In genomic region chr5:145118005-145118404, GRCm38 (mm10) we compare ENCODE assay signal across 25 mouse cellular contexts. TPM values are rescaled to one million over a fixed set of nuclear protein-coding genes. Genes with fewer than 3 reads are reported as not detected.
A peak's percentile ranks its signal among the peaks of the same experiment; 100 is the strongest.
DNase-seq lines count a peak whose midpoint lies in the region; ATAC-seq and TF ChIP-seq lines count a peak whose summit lies in the region.
"Had no signal": no experiment of that assay in that cellular context is flagged by ENCODE, and none has a peak within 500 bp of the region (broad histone marks: within the 10 kb centered on the region; RNA-seq: fewer than 3 reads in every experiment).

No protein-coding gene starts in this region.

- DNase-seq in adrenal gland, adult (ENCODE audit: inconsistent age in 2 of 2, low spot score in 1 of 2): peak; percentile 50 to 51
- no peak for DNase-seq in adrenal gland, postnatal 25 days
- DNase-seq in heart, postnatal 0 days (ENCODE audit: low spot score): no peak
- no peak for DNase-seq in heart, postnatal 36 days
- DNase-seq in lung, postnatal 0 days (ENCODE audit: low spot score): peak; percentile 13
- DNase-seq in lung, adult 2 months: no peak
- peak; percentile 29 for DNase-seq in lung, postnatal 14 days
- DNase-seq in T-cell, adult 2 months (ENCODE audit: low spot score): no peak
- DNase-seq: cerebellum, postnatal 10 days; gastrocnemius, postnatal 25 days had no signal

- H3K4me1 ChIP-seq in heart, postnatal 0 days (ENCODE audit: control insufficient read depth, insufficient read depth): 0 out of 2 replicates have a peak, but pooled peaks cover 5% of the 10 kb centered on the region
- peaks cover 3% of the 10 kb centered on the region; the same call in 1 of the 2 replicates for H3K4me1 ChIP-seq in lung, postnatal 0 days (ENCODE audit: insufficient read depth, low read depth, low read length)
- H3K4me1 ChIP-seq in lung, adult 2 months (ENCODE audit: control insufficient read depth, insufficient read depth, low read length): peaks cover 14% of the 10 kb centered on the region

- H3K27me3 ChIP-seq in heart, postnatal 0 days (ENCODE audit: control insufficient read depth, insufficient read depth, low read length): no peaks in the 10 kb centered on the region
- no peaks in the 10 kb centered on the region for H3K27me3 ChIP-seq in lung, postnatal 0 days (replicated peaks; ENCODE audit: insufficient read depth, low read length)
- H3K27me3 ChIP-seq: heart, embryonic 12.5 days; limb, embryonic 15.5 days had no signal

- TF ChIP-seq POLR2A in lung, adult 2 months (IDR thresholded peaks at IDR 0.05; ENCODE audit: borderline replicate concordance, extremely low read depth, low read depth, low read length): no peak

- no peak overlapping the region for H3K9ac ChIP-seq in heart, postnatal 0 days (replicated peaks; ENCODE audit: low read depth, low read length)
- H3K9ac ChIP-seq in lung, postnatal 0 days (replicated peaks; ENCODE audit: low read depth): no peak overlapping the region
- H3K9ac ChIP-seq: embryonic facial prominence, embryonic 12.5 days; forebrain, embryonic 13.5 days; heart, embryonic 12.5 days; limb, embryonic 15.5 days; liver, embryonic 15.5 days; midbrain, embryonic 12.5 days; neural tube, embryonic 12.5 days had no signal

- ATAC-seq in heart, postnatal 0 days (ENCODE audit: insufficient read depth, low read depth): no peak
- ATAC-seq in lung, postnatal 0 days: no peak
- ATAC-seq: forebrain, embryonic 13.5 days; hindbrain, postnatal 0 days had no signal

- WGBS in heart, postnatal 0 days: 50% methylated on average over 6 of the region's 6 CpGs
- WGBS in lung, postnatal 0 days: 37% methylated on average over 6 of the region's 6 CpGs
- 30% methylated on average over 6 of the region's 6 CpGs for WGBS in lung, adult 2 months

- H3K9me3 ChIP-seq in heart, postnatal 0 days (replicated peaks; ENCODE audit: control insufficient read depth, low read length): no peaks in the 10 kb centered on the region
- no peaks in the 10 kb centered on the region for H3K9me3 ChIP-seq in lung, postnatal 0 days (ENCODE audit: low read length)
- H3K9me3 ChIP-seq: embryonic facial prominence, embryonic 12.5 days; forebrain, embryonic 13.5 days; heart, embryonic 12.5 days; limb, embryonic 15.5 days; liver, embryonic 15.5 days; midbrain, embryonic 12.5 days; neural tube, embryonic 12.5 days had no signal

- H3K4me2 ChIP-seq in heart, postnatal 0 days (ENCODE audit: low read depth, low read length): no peak overlapping the region
- H3K4me2 ChIP-seq in lung, postnatal 0 days (replicated peaks; ENCODE audit: low read depth, low read length): no peak overlapping the region
- H3K4me2 ChIP-seq: embryonic facial prominence, embryonic 12.5 days; forebrain, embryonic 13.5 days; heart, embryonic 12.5 days; limb, embryonic 15.5 days; liver, embryonic 15.5 days; midbrain, embryonic 12.5 days; neural tube, embryonic 12.5 days had no signal

- H3K36me3 ChIP-seq in heart, postnatal 0 days (replicated peaks; ENCODE audit: control insufficient read depth, insufficient read depth, low read length): peaks cover 9% of the 10 kb centered on the region; the same call in 1 of the 2 replicates
- H3K36me3 ChIP-seq in lung, postnatal 0 days (ENCODE audit: insufficient read depth, low read length): peaks cover 10% of the 10 kb centered on the region
- H3K36me3 ChIP-seq: neural tube, embryonic 12.5 days had no signal

- TF ChIP-seq CTCF in heart, postnatal 0 days (IDR thresholded peaks at IDR 0.05; ENCODE audit: low read depth): no peak
- TF ChIP-seq CTCF in lung, postnatal 0 days (IDR thresholded peaks at IDR 0.05): no peak
- no peak for TF ChIP-seq CTCF in lung, adult 2 months (IDR thresholded peaks at IDR 0.05; ENCODE audit: insufficient read depth, low read length)

- intact Hi-C loops in heart, postnatal 36 days (cut with DNase I): no loop called here

- TF ChIP-seq EP300 in heart, postnatal 0 days (IDR thresholded peaks at IDR 0.05; ENCODE audit: low read depth): no peak
- TF ChIP-seq EP300 in lung, postnatal 0 days (IDR thresholded peaks at IDR 0.05): no peak

- H3K27ac ChIP-seq in heart, postnatal 0 days (ENCODE audit: low read depth): 0 out of 2 replicates have a peak overlapping the region, but pooled peaks have one; percentile 22
- no peak overlapping the region for H3K27ac ChIP-seq in lung, postnatal 0 days (ENCODE audit: low read length)
- H3K27ac ChIP-seq: embryonic facial prominence, embryonic 12.5 days; forebrain, embryonic 13.5 days; hindbrain, postnatal 0 days; limb, embryonic 15.5 days; liver, embryonic 15.5 days; midbrain, embryonic 12.5 days; neural tube, embryonic 12.5 days had no signal

- H3K4me3 ChIP-seq in heart, postnatal 0 days (ENCODE audit: low read depth, low read length): no peak overlapping the region
- H3K4me3 ChIP-seq in lung, postnatal 0 days (ENCODE audit: low read depth, low read length): no peak overlapping the region
- no peak overlapping the region for H3K4me3 ChIP-seq in lung, adult 2 months (replicated peaks; ENCODE audit: extremely low read depth, low read depth, low read length)
- H3K4me3 ChIP-seq: embryonic facial prominence, embryonic 12.5 days; erythroblast, embryonic 14.5 days; forebrain, embryonic 13.5 days; heart, embryonic 12.5 days; limb, embryonic 15.5 days; liver, embryonic 15.5 days; midbrain, embryonic 12.5 days; neural tube, embryonic 12.5 days had no signal

RNA-seq across cellular contexts. Expression of gene Arpc1b, which starts 4.0 kb away (rescaled TPM):
- 243 and 311 TPM in 2 replicates for total RNA-seq in adrenal gland, postnatal 25 days (2021)
- 105 and 267 TPM in 2 replicates for total RNA-seq in heart, postnatal 0 days (2014; rRNA removed; ENCODE audit: low replicate concordance)
- 179 and 181 TPM in 2 replicates for polyA plus RNA-seq in heart, postnatal 0 days (2015; fragmentation: Nextera tagmentation; extraction: Ambion mirVana)
- 10 to 100 TPM; 71.7 to 84.7 TPM for total RNA-seq in heart, postnatal 36 days (2021)
- polyA plus RNA-seq in lung, postnatal 0 days (2015; fragmentation: Nextera tagmentation; extraction: Ambion mirVana): 451 and 467 TPM in 2 replicates
- polyA plus RNA-seq in lung, adult 2 months (2012; rRNA removed): 492 and 519 TPM in 2 replicates

RNA-seq across cellular contexts. Expression of gene Pdap1, which starts 22.0 kb away (rescaled TPM):
- total RNA-seq in adrenal gland, postnatal 25 days (2021): 91.0 and 131 TPM in 2 replicates
- total RNA-seq in heart, postnatal 0 days (2014; rRNA removed; ENCODE audit: low replicate concordance): 8.6 and 15.9 TPM in 2 replicates
- 58.0 and 58.1 TPM in 2 replicates for polyA plus RNA-seq in heart, postnatal 0 days (2015; fragmentation: Nextera tagmentation; extraction: Ambion mirVana)
- 10 to 100 TPM; 39.3 to 45.7 TPM for total RNA-seq in heart, postnatal 36 days (2021)
- polyA plus RNA-seq in lung, postnatal 0 days (2015; fragmentation: Nextera tagmentation; extraction: Ambion mirVana): 47.9 and 51.1 TPM in 2 replicates
- 18.4 and 23.4 TPM in 2 replicates for polyA plus RNA-seq in lung, adult 2 months (2012; rRNA removed)

RNA-seq across cellular contexts. Expression of gene Bud31, which starts 22.2 kb away (rescaled TPM):
- total RNA-seq in adrenal gland, postnatal 25 days (2021): 113 and 115 TPM in 2 replicates
- total RNA-seq in heart, postnatal 0 days (2014; rRNA removed; ENCODE audit: low replicate concordance): 61.2 and 91.1 TPM in 2 replicates
- 119 and 121 TPM in 2 replicates for polyA plus RNA-seq in heart, postnatal 0 days (2015; fragmentation: Nextera tagmentation; extraction: Ambion mirVana)
- total RNA-seq in heart, postnatal 36 days (2021): 10 to 100 TPM; 59.5 to 61.1 TPM
- polyA plus RNA-seq in lung, postnatal 0 days (2015; fragmentation: Nextera tagmentation; extraction: Ambion mirVana): 152 TPM in 2 replicates
- 33.1 and 33.9 TPM in 2 replicates for polyA plus RNA-seq in lung, adult 2 months (2012; rRNA removed)

RNA-seq across cellular contexts. Expression of gene Kpna7, which starts 34.2 kb away (rescaled TPM):
- total RNA-seq in adrenal gland, postnatal 25 days (2021): not detected in 2 replicates
- total RNA-seq in heart, postnatal 0 days (2014; rRNA removed; ENCODE audit: low replicate concordance): not detected in 2 replicates
- polyA plus RNA-seq in heart, postnatal 0 days (2015; fragmentation: Nextera tagmentation; extraction: Ambion mirVana): not detected in 2 replicates
- total RNA-seq in heart, postnatal 36 days (2021): not detected
- not detected in 2 replicates for polyA plus RNA-seq in lung, postnatal 0 days (2015; fragmentation: Nextera tagmentation; extraction: Ambion mirVana)
- polyA plus RNA-seq in lung, adult 2 months (2012; rRNA removed): not detected in 2 replicates
- total RNA-seq: gastrocnemius, postnatal 25 days; hematopoietic stem cell, adult 5-6 weeks; hindbrain, postnatal 0 days; left cerebral cortex, adult 18-20 months; left cerebral cortex, postnatal 36 days; monocyte, adult 5-6 weeks had no signal
- polyA plus RNA-seq: embryonic facial prominence, embryonic 12.5 days; erythroblast, embryonic 14.5 days; forebrain, embryonic 13.5 days; heart, embryonic 12.5 days; limb, embryonic 15.5 days; macrophage; midbrain, embryonic 12.5 days; neural tube, embryonic 12.5 days; small intestine, adult 2 months had no signal

RNA-seq across cellular contexts. Expression of gene Arpc1a, which starts 34.4 kb away (rescaled TPM):
- total RNA-seq in adrenal gland, postnatal 25 days (2021): 110 and 126 TPM in 2 replicates
- 64.7 and 73.5 TPM in 2 replicates for total RNA-seq in heart, postnatal 0 days (2014; rRNA removed; ENCODE audit: low replicate concordance)
- 82.0 and 83.5 TPM in 2 replicates for polyA plus RNA-seq in heart, postnatal 0 days (2015; fragmentation: Nextera tagmentation; extraction: Ambion mirVana)
- 10 to 100 TPM; 63.4 to 64.3 TPM for total RNA-seq in heart, postnatal 36 days (2021)
- 127 and 129 TPM in 2 replicates for polyA plus RNA-seq in lung, postnatal 0 days (2015; fragmentation: Nextera tagmentation; extraction: Ambion mirVana)
- polyA plus RNA-seq in lung, adult 2 months (2012; rRNA removed): 117 and 135 TPM in 2 replicates

Comparison
In these comparisons a context has a peak if more than half of its experiments do, and no peak if none do; other contexts are left out.
1. DNase-seq: peak in adrenal gland, adult (2 of 2), lung, postnatal 0 days (single experiment) and lung, postnatal 14 days (single experiment); none in adrenal gland, postnatal 25 days (single experiment), heart, postnatal 0 days (single experiment), heart, postnatal 36 days (0 of 2), lung, adult 2 months (single experiment) and T-cell, adult 2 months (single experiment).